Mouse (Mus musculus): ENCODE data around the gene Panx1.

- TF ChIP-seq CTCF (conservative IDR thresholded peaks at IDR 0.05; ENCODE audit: low read length) (no peak), NANOG (IDR thresholded peaks at IDR 0.05; ENCODE audit: borderline replicate concordance, low read length) (no peak)
These were observed 49.8 kb downstream of the Panx1 start for GRCm38 (mm10) chr9:14995525-14995924.

All from E14TG2a.4 (cell line).